In genomic region chr13:99501393-99501792, GRCm38 (mm10) we compare ENCODE assay signal across 12 mouse cellular contexts. TPM values are rescaled to one million over a fixed set of nuclear protein-coding genes. Genes with fewer than 3 reads are reported as not detected.
DNase-seq lines count a peak whose midpoint lies in the region; ATAC-seq and TF ChIP-seq lines count a peak whose summit lies in the region.
"Had no signal": no experiment of that assay in that cellular context is flagged by ENCODE, and none has a peak within 500 bp of the region (broad histone marks: within the 10 kb centered on the region; RNA-seq: fewer than 3 reads in every experiment).

No protein-coding gene starts in this region.

- no peaks in the 10 kb centered on the region for H3K27me3 ChIP-seq in forebrain, embryonic 12.5 days
- H3K27me3 ChIP-seq in hindbrain, embryonic 16.5 days (replicated peaks; ENCODE audit: control insufficient read depth, insufficient read depth, low read length): no peaks in the 10 kb centered on the region
- H3K27me3 ChIP-seq in neural tube, embryonic 13.5 days: no peaks in the 10 kb centered on the region
- no peaks in the 10 kb centered on the region for H3K27me3 ChIP-seq in intestine, embryonic 15.5 days (replicated peaks)
- H3K27me3 ChIP-seq: limb, embryonic 13.5 days; lung, embryonic 15.5 days had no signal

- H3K4me2 ChIP-seq in forebrain, embryonic 12.5 days: peak overlapping the region; percentile 41
- no peak overlapping the region for H3K4me2 ChIP-seq in hindbrain, embryonic 16.5 days (ENCODE audit: low read length)
- H3K4me2 ChIP-seq in neural tube, embryonic 13.5 days: peak overlapping the region; percentile 38
- no peak overlapping the region for H3K4me2 ChIP-seq in intestine, embryonic 15.5 days (replicated peaks)
- H3K4me2 ChIP-seq: lung, embryonic 15.5 days had no signal

- no peak overlapping the region for H3K4me3 ChIP-seq in lung, adult 2 months (replicated peaks; ENCODE audit: extremely low read depth, low read depth, low read length)
- H3K4me3 ChIP-seq in forebrain, embryonic 12.5 days (replicated peaks): peak overlapping the region; percentile 10; the same call in 1 of the 2 replicates
- no peak overlapping the region for H3K4me3 ChIP-seq in hindbrain, embryonic 16.5 days (ENCODE audit: low read length)
- H3K4me3 ChIP-seq in neural tube, embryonic 13.5 days: no peak overlapping the region
- no peak overlapping the region for H3K4me3 ChIP-seq in intestine, embryonic 15.5 days (replicated peaks)
- H3K4me3 ChIP-seq: limb, embryonic 13.5 days; lung, embryonic 15.5 days had no signal

- H3K36me3 ChIP-seq in forebrain, embryonic 12.5 days (replicated peaks): peaks cover 42% of the 10 kb centered on the region
- H3K36me3 ChIP-seq in hindbrain, embryonic 16.5 days (ENCODE audit: control insufficient read depth, insufficient read depth, low read length): peaks cover 7% of the 10 kb centered on the region; the same call in 1 of the 2 replicates
- H3K36me3 ChIP-seq in neural tube, embryonic 13.5 days: peaks cover 42% of the 10 kb centered on the region
- no peaks in the 10 kb centered on the region for H3K36me3 ChIP-seq in intestine, embryonic 15.5 days
- H3K36me3 ChIP-seq: lung, embryonic 15.5 days had no signal

- no peak for TF ChIP-seq POLR2A in lung, adult 2 months (IDR thresholded peaks at IDR 0.05; ENCODE audit: borderline replicate concordance, extremely low read depth, low read depth, low read length)

- no peaks in the 10 kb centered on the region for H3K9me3 ChIP-seq in forebrain, embryonic 12.5 days
- no peaks in the 10 kb centered on the region for H3K9me3 ChIP-seq in hindbrain, embryonic 16.5 days (ENCODE audit: control insufficient read depth, low read length)
- H3K9me3 ChIP-seq in neural tube, embryonic 13.5 days: no peaks in the 10 kb centered on the region
- H3K9me3 ChIP-seq in intestine, embryonic 15.5 days: no peaks in the 10 kb centered on the region
- H3K9me3 ChIP-seq: limb, embryonic 13.5 days; lung, embryonic 15.5 days had no signal

- peak overlapping the region; percentile 45 for H3K9ac ChIP-seq in forebrain, embryonic 12.5 days
- H3K9ac ChIP-seq in hindbrain, embryonic 16.5 days (ENCODE audit: low read depth, low read length): peak overlapping the region; percentile 35; the same call in 1 of the 2 replicates
- peak overlapping the region; percentile 49 for H3K9ac ChIP-seq in neural tube, embryonic 13.5 days
- no peak overlapping the region for H3K9ac ChIP-seq in intestine, embryonic 15.5 days
- H3K9ac ChIP-seq: limb, embryonic 13.5 days; lung, embryonic 15.5 days had no signal

- H3K4me1 ChIP-seq in lung, adult 2 months (ENCODE audit: control insufficient read depth, insufficient read depth, low read length): no peaks in the 10 kb centered on the region
- H3K4me1 ChIP-seq in forebrain, embryonic 12.5 days: peaks cover 61% of the 10 kb centered on the region
- H3K4me1 ChIP-seq in hindbrain, embryonic 16.5 days (ENCODE audit: control insufficient read depth, insufficient read depth, low read depth, low read length): peaks cover 44% of the 10 kb centered on the region
- H3K4me1 ChIP-seq in neural tube, embryonic 13.5 days (replicated peaks): peaks cover 75% of the 10 kb centered on the region
- H3K4me1 ChIP-seq in intestine, embryonic 15.5 days (replicated peaks): peaks cover 4% of the 10 kb centered on the region; the same call in 1 of the 2 replicates

- peak; percentile 25 for DNase-seq in lung, postnatal 36 days
- no peak for DNase-seq in lung, adult 2 months
- DNase-seq in embryo, embryonic 9.5 days (ENCODE audit: extremely low spot score): no peak
- no peak for DNase-seq in cerebellum, adult 11 months
- DNase-seq: adrenal gland, postnatal 10 days had no signal

- peak overlapping the region; percentile 88 for H3K27ac ChIP-seq in forebrain, embryonic 12.5 days
- H3K27ac ChIP-seq in hindbrain, embryonic 16.5 days (ENCODE audit: low read depth, low read length): no peak overlapping the region
- H3K27ac ChIP-seq in neural tube, embryonic 13.5 days (replicated peaks): peak overlapping the region; percentile 78
- H3K27ac ChIP-seq in intestine, embryonic 15.5 days: no peak overlapping the region
- H3K27ac ChIP-seq: lung, embryonic 15.5 days had no signal

- 57% methylated on average over 7 of the region's 7 CpGs for WGBS in lung, adult 2 months
- WGBS in forebrain, embryonic 12.5 days: 21% methylated on average over 7 of the region's 7 CpGs
- 9% methylated on average over 7 of the region's 7 CpGs for WGBS in hindbrain, embryonic 16.5 days
- WGBS in neural tube, embryonic 13.5 days: 18% methylated on average over 7 of the region's 7 CpGs
- 56% methylated on average over 7 of the region's 7 CpGs for WGBS in intestine, embryonic 15.5 days

- no peak for TF ChIP-seq CTCF in lung, adult 2 months (IDR thresholded peaks at IDR 0.05; ENCODE audit: insufficient read depth, low read length)

- peak; percentile 30; the same call in 1 of the 2 replicates for ATAC-seq in forebrain, embryonic 12.5 days (ENCODE audit: low FRiP score)
- no peak for ATAC-seq in hindbrain, embryonic 16.5 days
- no peak for ATAC-seq in neural tube, embryonic 13.5 days (ENCODE audit: low read depth)
- no peak for ATAC-seq in intestine, embryonic 15.5 days
- ATAC-seq: inflammation-experienced regulatory T-cells, adult 6 months had no signal

RNA-seq across cellular contexts. Expression of gene Map1b, which starts 14.9 kb away (rescaled TPM):
- 2.3 and 4.1 TPM in 2 replicates for polyA plus RNA-seq in lung, adult 2 months (2012; rRNA removed)
- 1,306 and 1,372 TPM in 2 replicates for polyA plus RNA-seq in forebrain, embryonic 12.5 days (2016; fragmentation: Nextera tagmentation; extraction: Ambion mirVana)
- 1,907 and 2,195 TPM in 2 replicates for polyA plus RNA-seq in hindbrain, embryonic 16.5 days (2015; fragmentation: Nextera tagmentation; extraction: Ambion mirVana)
- 1,780 and 1,799 TPM in 2 replicates for polyA plus RNA-seq in neural tube, embryonic 13.5 days (2015; fragmentation: Nextera tagmentation; extraction: Ambion mirVana)
- polyA plus RNA-seq in intestine, embryonic 15.5 days (2015; fragmentation: Nextera tagmentation; extraction: Ambion mirVana): 104 and 116 TPM in 2 replicates

Comparison
In these comparisons a context has a peak if more than half of its experiments do, and no peak if none do; other contexts are left out.
1. H3K27ac ChIP-seq: peak in forebrain, embryonic 12.5 days (single experiment) and neural tube, embryonic 13.5 days (single experiment); none in hindbrain, embryonic 16.5 days (single experiment) and intestine, embryonic 15.5 days (single experiment).
2. H3K4me2 ChIP-seq: peak in forebrain, embryonic 12.5 days (single experiment) and neural tube, embryonic 13.5 days (single experiment); none in hindbrain, embryonic 16.5 days (single experiment) and intestine, embryonic 15.5 days (single experiment).
3. RNA of gene Map1b, which starts 14.9 kb away (polyA plus RNA-seq): 1,907 to 2,195 TPM in hindbrain, embryonic 16.5 days, 1,780 to 1,799 TPM in neural tube, embryonic 13.5 days, 1,306 to 1,372 TPM in forebrain, embryonic 12.5 days and 104 to 116 TPM in intestine, embryonic 15.5 days; 2.3 to 4.1 TPM in lung, adult 2 months; every median in the first group is over 10 times any median in the second.